Mouse (Mus musculus) small intestine, adult 2 months (tissue): ENCODE data around the gene Clec11a. TPM values are rescaled to one million over a fixed set of nuclear protein-coding genes. Genes with fewer than 3 reads are reported as not detected.

Experiments used
- H3K27ac ChIP-seq: fragments of 200-500 bp; 2 replicates; pipeline ENCODE4 v1.5.1; 2012; ENCODE audit warnings: low read depth, low read length, control low read depth, inconsistent platforms; ENCODE audit not compliant: insufficient read depth
- H3K27me3 ChIP-seq: fragments of 200-500 bp; 2 replicates; pipeline ENCODE4 v1.6.1; 2012; ENCODE audit warnings: mild to moderate bottlenecking, moderate library complexity, low read length, inconsistent platforms; ENCODE audit not compliant: control insufficient read depth, insufficient read depth
- H3K36me3 ChIP-seq: fragments of 200-500 bp; 2 replicates; pipeline ENCODE4 v1.6.1; 2012; ENCODE audit warnings: mild to moderate bottlenecking, low read length, control low read depth, inconsistent platforms; ENCODE audit not compliant: control insufficient read depth, insufficient read depth
- H3K4me1 ChIP-seq: fragments of 200-500 bp; 2 replicates; pipeline ENCODE4 v1.6.1; 2012; ENCODE audit warnings: low read length, inconsistent platforms, mixed read lengths; ENCODE audit not compliant: control insufficient read depth, insufficient read depth, insufficient read length
- H3K4me3 ChIP-seq: fragments of 200-500 bp; 2 replicates; pipeline ENCODE4 v1.5.1; 2012; ENCODE audit warnings: low read depth, mild to moderate bottlenecking, control low read depth, inconsistent platforms, low read length, moderate library complexity
- CTCF ChIP-seq: fragments of 200-500 bp; IDR thresholded peaks from 2 replicates; pipeline ENCODE4 v1.5.1; 2012; ENCODE audit warnings: low read depth, mild to moderate bottlenecking, control low read depth, inconsistent platforms, low read length, moderate library complexity, mixed read lengths; ENCODE audit not compliant: insufficient replicate concordance, insufficient read length; ENCODE audit errors: extremely low read depth
- POLR2A ChIP-seq: fragments of 200-500 bp; IDR thresholded peaks from 2 replicates; pipeline ENCODE4 v1.6.1; 2012; ENCODE audit warnings: low read depth, mild to moderate bottlenecking, control low read depth, inconsistent platforms, low read length, moderate library complexity
- WGBS: fragments of 180-500 bp; shearing (Covaris S2); methylation state at CpG from one replicate; pipeline ENCODE4 v1.1.7; 2018; 5-methylcytosine and 5-hydroxymethylcytosine counted together
- polyA plus RNA-seq: library from polyadenylated mRNA; depleted of rRNA; stranded (reverse); fragments of >200 nt; gene quantifications from 2 replicates; pipeline ENCODE4 v1.2.3, GENCODE M21; 2012; rRNA removed

Gene Clec11a
- 0.82 and 1.3 TPM in 2 replicates for polyA plus RNA-seq

DNA sequence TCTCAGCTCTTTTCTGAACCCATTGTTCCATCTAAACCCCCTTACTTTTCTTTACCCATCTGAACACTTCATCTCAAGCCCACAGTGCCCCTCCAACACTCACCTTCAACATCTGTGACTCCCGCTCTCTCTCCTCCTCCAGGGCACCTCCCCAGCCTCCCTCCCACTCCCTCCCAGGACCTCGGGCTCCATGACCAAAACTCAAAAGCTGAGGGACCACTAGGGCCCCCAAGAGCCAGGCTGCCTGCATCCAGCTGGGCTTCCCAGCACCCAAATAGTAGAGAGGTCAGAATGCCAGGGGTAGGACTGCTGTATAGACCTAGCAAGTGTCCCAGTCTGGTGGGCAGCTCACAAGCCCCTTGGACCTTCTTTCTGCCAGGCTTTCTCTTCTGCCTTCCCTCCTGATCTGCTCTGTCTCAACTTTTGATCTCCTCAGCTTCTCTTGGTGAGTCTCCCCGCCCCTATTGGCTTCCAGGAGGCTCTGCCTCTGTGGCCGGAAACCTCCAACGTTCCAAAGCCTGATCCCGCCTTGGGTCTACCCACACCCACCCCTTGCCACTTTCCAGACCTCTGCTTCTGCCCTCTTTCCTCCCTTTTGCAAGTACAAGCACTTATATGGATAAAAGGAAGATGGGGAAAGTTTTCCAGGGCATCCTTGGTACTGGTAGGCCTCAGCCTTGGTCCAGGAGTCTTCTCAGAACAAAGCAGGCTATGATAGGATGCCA lies at the start of gene Clec11a:
Gene Clec11a (minus strand): TSS at position 387 of the 725 bp plus-strand sequence.
- 80% methylated on average over 6 of the region's 6 CpGs for WGBS

GRCm38 (mm10) chr7:44355411-44355810 lies 48.7 kb upstream of the Clec11a start:
- Histone ChIP-seq H3K27me3 (peaks cover 67% of the 10 kb centered on the region), H3K36me3 (no peaks in the 10 kb centered on the region), H3K4me1 (peaks cover 8% of the 10 kb centered on the region), H3K27ac (no peak overlapping the region), H3K4me3 (no peak overlapping the region)
- TF ChIP-seq POLR2A (no peak), CTCF (no peak)
- WGBS = 68% methylated on average over 6 of the region's 6 CpGs

More for the DNA sequence above, at the start of gene Clec11a:
- peaks cover 16% of the 10 kb centered on the region for H3K4me1 ChIP-seq
- H3K27me3 ChIP-seq = peaks cover 19% of the 10 kb centered on the region
- no peaks in the 10 kb centered on the region for H3K36me3 ChIP-seq
- TF ChIP-seq CTCF = no peak
- TF ChIP-seq POLR2A = no peak
- H3K27ac ChIP-seq = peak within 1 kb of the TSS; percentile 2; the same call in 1 of the 2 replicates
- H3K4me3 ChIP-seq = peak within 1 kb of the TSS; percentile 84; the same call in 1 of the 2 replicates

DNA sequence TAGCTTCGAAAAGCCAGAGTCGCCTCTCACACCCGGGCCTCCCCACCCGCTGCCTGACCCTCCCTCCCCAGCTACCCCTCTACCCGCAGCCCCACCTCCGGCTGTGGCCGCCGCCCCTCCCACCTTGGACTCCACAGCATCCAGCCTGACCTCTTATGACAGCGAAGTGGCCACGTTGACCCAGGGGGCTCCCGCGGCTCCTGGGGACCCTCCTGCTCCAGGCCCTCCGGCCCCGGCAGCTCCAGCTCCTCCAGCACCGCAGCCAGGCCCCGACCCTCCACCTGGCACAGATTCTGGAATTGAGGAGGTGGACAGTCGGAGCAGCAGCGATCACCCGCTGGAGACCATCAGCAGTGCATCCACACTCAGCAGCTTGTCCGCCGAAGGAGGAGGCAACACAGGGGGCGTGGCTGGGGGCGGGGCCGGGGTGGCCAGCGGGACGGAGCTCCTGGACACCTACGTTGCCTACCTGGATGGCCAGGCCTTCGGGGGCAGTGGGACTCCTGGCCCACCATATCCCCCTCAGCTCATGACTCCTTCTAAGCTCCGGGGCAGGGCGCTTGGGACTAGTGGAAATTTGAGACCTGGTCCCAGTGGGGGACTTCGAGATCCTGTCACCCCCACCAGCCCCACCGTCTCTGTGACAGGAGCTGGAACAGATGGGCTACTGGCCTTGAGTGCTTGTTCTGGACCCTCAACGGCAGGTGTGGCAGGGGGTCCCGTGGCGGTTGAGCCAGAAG lies 47.1 kb upstream of the Clec11a start:
- no peak overlapping the region for H3K27ac ChIP-seq
- no peak for TF ChIP-seq CTCF
- no peak overlapping the region for H3K4me3 ChIP-seq
- peaks cover 61% of the 10 kb centered on the region for H3K27me3 ChIP-seq
- WGBS = 2% methylated on average over 35 of the region's 35 CpGs
- H3K4me1 ChIP-seq = peaks cover 3% of the 10 kb centered on the region; the same call in 1 of the 2 replicates
- H3K36me3 ChIP-seq = no peaks in the 10 kb centered on the region

GRCm38 (mm10) chr7:44352750-44353600 lies 46.3 kb upstream of the Clec11a start:
- Histone ChIP-seq H3K4me3 (no peak overlapping the region), H3K36me3 (no peaks in the 10 kb centered on the region), H3K27ac (no peak overlapping the region), H3K27me3 (peaks cover 57% of the 10 kb centered on the region), H3K4me1 (peaks cover 3% of the 10 kb centered on the region; the same call in 1 of the 2 replicates)
- TF ChIP-seq POLR2A = no peak
- no peak for TF ChIP-seq CTCF
- 6% methylated on average over 65 of the region's 71 CpGs for WGBS

- Histone ChIP-seq H3K4me3 (no peak overlapping the region), H3K36me3 (no peaks in the 10 kb centered on the region), H3K27me3 (peaks cover 53% of the 10 kb centered on the region), H3K4me1 (peaks cover 3% of the 10 kb centered on the region; the same call in 1 of the 2 replicates), H3K27ac (no peak overlapping the region)
- WGBS = 9% methylated on average over 71 of the region's 71 CpGs
- no peak for TF ChIP-seq CTCF
- TF ChIP-seq POLR2A = no peak
Observed at GRCm38 (mm10) chr7:44351881-44352749, 45.4 kb upstream of the Clec11a start.

- 6% methylated on average over 25 of the region's 25 CpGs for WGBS
- no peak for TF ChIP-seq POLR2A
- peak; percentile 50; the same call in 1 of the 2 replicates for TF ChIP-seq CTCF
- H3K4me1 ChIP-seq = peaks cover 3% of the 10 kb centered on the region; the same call in 1 of the 2 replicates
- no peaks in the 10 kb centered on the region for H3K36me3 ChIP-seq
- H3K27me3 ChIP-seq = peaks cover 44% of the 10 kb centered on the region
- no peak overlapping the region for H3K27ac ChIP-seq
- H3K4me3 ChIP-seq = no peak overlapping the region
Observed at GRCm38 (mm10) chr7:44350957-44351711, 44.4 kb upstream of the Clec11a start.
